Mouse (Mus musculus): Measurements from ENCODE around the gene Mical1. TPM values are rescaled to one million over a fixed set of nuclear protein-coding genes. Genes with fewer than 3 reads are reported as not detected.

Gene Mical1
- 48.8 and 137 TPM in 2 replicates for polyA plus RNA-seq (2012; rRNA removed)

GRCm38 (mm10) chr10:41476171-41477017, at the start of gene Mical1:
Gene Mical1, plus strand, starts transcription at chr10:41476314.
- no peak for DNase-seq (ENCODE audit: low read depth, low spot score)
- WGBS = 4% methylated on average over 35 of the region's 35 CpGs

- no peak for DNase-seq (ENCODE audit: low read depth, low spot score)
- 32% methylated on average over 6 of the region's 6 CpGs for WGBS
These were observed 49.7 kb upstream of the Mical1 start for GRCm38 (mm10) chr10:41426368-41426767.

GRCm38 (mm10) chr10:41434624-41435023, 41.5 kb upstream of the Mical1 start:
- 27% methylated on average over 4 of the region's 4 CpGs for WGBS
- DNase-seq (ENCODE audit: low read depth, low spot score) = no peak

- 37% methylated on average over 3 of the region's 3 CpGs for WGBS
- no peak for DNase-seq (ENCODE audit: low read depth, low spot score)
These were observed 41.0 kb upstream of the Mical1 start for GRCm38 (mm10) chr10:41435141-41435540.

- 79% methylated on average over 1 of the region's 1 CpGs for WGBS
- DNase-seq (ENCODE audit: low read depth, low spot score) = no peak
These were observed 27.9 kb upstream of the Mical1 start for GRCm38 (mm10) chr10:41448216-41448615.

GRCm38 (mm10) chr10:41449684-41450083, 26.4 kb upstream of the Mical1 start:
- 6% methylated on average over 14 of the region's 14 CpGs for WGBS

GRCm38 (mm10) chr10:41450137-41450670, 25.9 kb upstream of the Mical1 start, which contains the start of gene Zbtb24:
Gene Zbtb24, plus strand, starts transcription at chr10:41450383.
- under 1% methylated on average over 49 of the region's 49 CpGs for WGBS
- peak; percentile 85 for DNase-seq (ENCODE audit: low read depth, low spot score)

More at GRCm38 (mm10) chr10:41449684-41450083, 26.4 kb upstream of the Mical1 start:
- no peak for DNase-seq (ENCODE audit: low read depth, low spot score)

GRCm38 (mm10) chr10:41450780-41451522, 25.2 kb upstream of the Mical1 start:
- no peak for DNase-seq (ENCODE audit: low read depth, low spot score)
- WGBS = 31% methylated on average over 18 of the region's 18 CpGs

GRCm38 (mm10) chr10:41451656-41452055, 24.5 kb upstream of the Mical1 start:
- WGBS = 81% methylated on average over 9 of the region's 9 CpGs
- DNase-seq (ENCODE audit: low read depth, low spot score) = no peak

- no peak for DNase-seq (ENCODE audit: low read depth, low spot score)
- 87% methylated on average over 3 of the region's 3 CpGs for WGBS
These were observed 23.3 kb upstream of the Mical1 start for GRCm38 (mm10) chr10:41452791-41453190.

- DNase-seq (ENCODE audit: low read depth, low spot score) = no peak
- WGBS = 90% methylated on average over 4 of the region's 4 CpGs
These were observed 16.1 kb upstream of the Mical1 start for GRCm38 (mm10) chr10:41459990-41460389.

GRCm38 (mm10) chr10:41460501-41460900, 15.6 kb upstream of the Mical1 start:
- 33% methylated on average over 2 of the region's 2 CpGs for WGBS
- no peak for DNase-seq (ENCODE audit: low read depth, low spot score)

- DNase-seq (ENCODE audit: low read depth, low spot score) = no peak
- WGBS = 77% methylated on average over 3 of the region's 3 CpGs
These were observed 14.9 kb upstream of the Mical1 start for GRCm38 (mm10) chr10:41461057-41461722.

- WGBS = 79% methylated on average over 15 of the region's 15 CpGs
- no peak for DNase-seq (ENCODE audit: low read depth, low spot score)
These were observed 11.6 kb upstream of the Mical1 start for GRCm38 (mm10) chr10:41464401-41464955.

GRCm38 (mm10) chr10:41467325-41467724, 8.8 kb upstream of the Mical1 start:
- DNase-seq (ENCODE audit: low read depth, low spot score) = no peak
- WGBS = 88% methylated on average over 6 of the region's 6 CpGs

- DNase-seq (ENCODE audit: low read depth, low spot score) = no peak
- 56% methylated on average over 3 of the region's 3 CpGs for WGBS
These were observed 5.4 kb upstream of the Mical1 start for GRCm38 (mm10) chr10:41470693-41471092.

GRCm38 (mm10) chr10:41472534-41472933, 3.6 kb upstream of the Mical1 start:
- no peak for DNase-seq (ENCODE audit: low read depth, low spot score)

- DNase-seq (ENCODE audit: low read depth, low spot score) = no peak
- 49% methylated on average over 5 of the region's 5 CpGs for WGBS
These were observed 3.1 kb upstream of the Mical1 start for GRCm38 (mm10) chr10:41472962-41473481.

GRCm38 (mm10) chr10:41473782-41474468, 2.2 kb upstream of the Mical1 start:
- 48% methylated on average over 6 of the region's 6 CpGs for WGBS
- DNase-seq (ENCODE audit: low read depth, low spot score) = no peak
